ENCODE assay signal across 28 mouse cellular contexts in genomic region chr9:52775232-52775631, GRCm38 (mm10).
"Had no signal": no experiment of that assay in that cellular context is flagged by ENCODE, and none has a peak within 500 bp of the region (broad histone marks: within the 10 kb centered on the region; RNA-seq: fewer than 3 reads in every experiment).

No protein-coding gene starts in this region.

- H3K4me3 ChIP-seq: embryonic facial prominence, embryonic 10.5 days; embryonic facial prominence, embryonic 12.5 days; embryonic facial prominence, embryonic 13.5 days; embryonic facial prominence, embryonic 15.5 days; erythroblast, embryonic 14.5 days; forebrain, embryonic 10.5 days; forebrain, embryonic 12.5 days; forebrain, embryonic 13.5 days; forebrain, embryonic 15.5 days; gastrocnemius, adult 2 months; heart, adult 2 months; heart, embryonic 10.5 days had no signal

- ATAC-seq: forebrain, embryonic 13.5 days; forebrain, embryonic 14.5 days; forebrain, embryonic 15.5 days; forebrain, embryonic 16.5 days; forebrain, postnatal 0 days had no signal

- H3K4me2 ChIP-seq: embryonic facial prominence, embryonic 12.5 days; embryonic facial prominence, embryonic 13.5 days; embryonic facial prominence, embryonic 15.5 days; forebrain, embryonic 12.5 days; forebrain, embryonic 13.5 days; forebrain, embryonic 15.5 days had no signal

- H3K36me3 ChIP-seq: embryonic facial prominence, embryonic 10.5 days; embryonic facial prominence, embryonic 12.5 days; embryonic facial prominence, embryonic 13.5 days; embryonic facial prominence, embryonic 15.5 days; forebrain, embryonic 10.5 days; forebrain, embryonic 12.5 days; forebrain, embryonic 15.5 days; heart, embryonic 10.5 days had no signal

- H3K9me3 ChIP-seq: embryonic facial prominence, embryonic 10.5 days; embryonic facial prominence, embryonic 12.5 days; embryonic facial prominence, embryonic 13.5 days; embryonic facial prominence, embryonic 15.5 days; forebrain, embryonic 10.5 days; forebrain, embryonic 12.5 days; forebrain, embryonic 13.5 days; forebrain, embryonic 15.5 days; heart, embryonic 10.5 days had no signal

- H3K9ac ChIP-seq: embryonic facial prominence, embryonic 12.5 days; embryonic facial prominence, embryonic 13.5 days; embryonic facial prominence, embryonic 15.5 days; forebrain, embryonic 12.5 days; forebrain, embryonic 13.5 days; forebrain, embryonic 15.5 days; forebrain, postnatal 0 days had no signal

- DNase-seq: cerebellum, adult 9-10 months; cerebellum, adult 9-11 months; cerebellum, postnatal 10 days; cerebellum, postnatal 14 days; cerebellum, postnatal 25 days; cerebellum, postnatal 36 days; embryo, embryonic 11 days; forebrain, postnatal 0 days; gastrocnemius, adult 2 months; gastrocnemius, postnatal 10 days; gastrocnemius, postnatal 14 days; gastrocnemius, postnatal 25 days; gastrocnemius, postnatal 36 days; heart, adult 11 months; heart, adult 18-20 months; heart, adult 2 months had no signal

- H3K4me1 ChIP-seq: embryonic facial prominence, embryonic 12.5 days; embryonic facial prominence, embryonic 15.5 days; forebrain, embryonic 12.5 days; heart, embryonic 10.5 days had no signal

- H3K27me3 ChIP-seq: embryonic facial prominence, embryonic 12.5 days; embryonic facial prominence, embryonic 13.5 days; embryonic facial prominence, embryonic 15.5 days; forebrain, embryonic 12.5 days; forebrain, embryonic 13.5 days; forebrain, embryonic 15.5 days had no signal

- H3K27ac ChIP-seq: embryonic facial prominence, embryonic 10.5 days; embryonic facial prominence, embryonic 12.5 days; embryonic facial prominence, embryonic 13.5 days; embryonic facial prominence, embryonic 15.5 days; forebrain, embryonic 10.5 days; forebrain, embryonic 12.5 days; forebrain, embryonic 13.5 days; forebrain, embryonic 15.5 days; gastrocnemius, adult 2 months; heart, adult 2 months; heart, embryonic 10.5 days had no signal
